Mouse (Mus musculus): Measurements from ENCODE around the gene Sh2d5.

- TF ChIP-seq POLR2A (IDR thresholded peaks at IDR 0.05; ENCODE audit: extremely low read depth, insufficient read depth, low read length) (no peak), CTCF (IDR thresholded peaks at IDR 0.05; ENCODE audit: low read depth, low read length) (no peak)
These were observed at the start of gene Sh2d5, which contains the start of gene Kif17 for GRCm38 (mm10) chr4:138250088-138250960.
